Mouse (Mus musculus): ENCODE results near the gene Mid1.
"Not testable (repeated sequence)": the region's sequence is repeated elsewhere in the genome, so short reads cannot be mapped to it uniquely, and the experiment has no call there.

The Mid1 gene

DNA sequence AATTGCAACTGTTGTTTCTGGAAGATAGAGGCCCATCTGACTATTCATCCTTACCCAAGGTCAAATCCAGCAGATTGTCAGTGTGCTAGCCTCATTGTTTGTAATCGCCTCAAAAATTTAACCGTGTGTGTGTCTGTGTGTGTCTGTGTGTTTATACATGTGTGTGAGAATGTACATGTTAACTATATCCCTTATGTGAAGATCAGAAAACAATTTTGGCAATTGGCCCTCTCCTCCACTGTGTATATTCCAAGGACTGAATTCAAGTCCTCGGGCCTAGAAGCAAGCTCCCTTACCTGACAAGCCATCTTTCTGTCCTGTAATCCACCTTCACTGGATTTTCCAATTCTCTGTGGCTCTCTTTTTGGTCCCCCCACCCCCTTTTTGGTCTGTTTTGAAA is 288.8 kb downstream of the Mid1 start:
- DNase-seq: not testable (repeated sequence)

DNA sequence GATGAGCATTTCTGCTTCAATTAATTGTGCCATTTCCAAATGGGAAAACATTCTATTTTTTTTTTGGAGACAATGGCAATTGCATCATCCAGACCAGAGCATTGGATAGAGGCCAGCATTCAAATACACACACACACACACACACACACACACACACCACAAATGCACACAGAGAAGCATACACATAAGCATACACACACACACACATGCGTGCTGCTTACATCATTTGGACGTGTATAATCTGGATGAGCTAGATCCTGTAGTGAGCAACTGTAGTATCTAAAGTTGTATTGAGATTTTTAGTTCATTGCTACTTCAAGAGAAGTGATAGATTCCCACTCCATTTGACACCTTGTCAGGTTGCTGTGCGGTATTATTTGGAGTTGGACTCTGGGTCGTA is 289.5 kb downstream of the Mid1 start:
- DNase-seq: not testable (repeated sequence)

DNA sequence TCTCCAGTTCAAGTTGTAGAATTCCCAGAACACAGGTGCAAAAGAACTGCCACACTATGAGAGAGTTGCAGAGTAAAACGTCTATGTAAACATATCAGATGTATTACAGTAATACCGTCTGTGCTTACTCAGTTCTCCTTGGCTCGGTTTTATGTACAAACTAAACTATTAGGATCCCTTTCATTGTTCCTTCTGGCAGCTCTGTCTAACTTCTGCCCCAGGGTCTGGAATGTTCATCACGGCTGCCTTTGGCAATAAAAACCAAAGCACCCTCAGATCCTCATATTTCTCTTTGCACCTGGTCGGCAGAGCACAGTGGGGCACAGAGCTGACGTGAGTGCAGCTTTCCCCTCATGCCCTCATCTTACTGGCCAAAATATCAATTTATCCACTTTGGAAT is 290.0 kb downstream of the Mid1 start:
- not testable (repeated sequence) for DNase-seq

DNA sequence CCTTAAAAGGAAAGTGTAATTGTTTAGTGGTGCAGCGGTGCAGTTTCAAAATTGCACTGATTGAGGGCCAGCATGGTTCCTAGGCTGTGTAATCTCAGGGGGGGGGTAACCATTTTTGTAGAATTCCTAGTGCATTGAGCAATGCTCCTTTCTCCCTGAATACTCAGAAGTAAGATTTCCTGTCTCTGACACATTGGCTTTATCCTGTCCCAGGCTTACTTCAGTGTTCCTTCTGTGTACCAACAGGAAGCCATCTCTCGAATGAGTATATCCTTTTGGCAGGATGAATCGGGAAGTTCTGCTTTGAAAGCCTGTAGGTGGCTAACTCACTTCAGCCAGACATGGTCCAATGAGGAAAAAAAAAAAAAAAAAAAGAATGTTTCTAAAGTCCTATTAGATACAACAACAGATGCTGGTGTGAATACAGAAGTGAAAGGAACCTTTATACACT is 290.7 kb downstream of the Mid1 start:
- DNase-seq: peak in 1 of 2 experiments; percentile 72

DNA sequence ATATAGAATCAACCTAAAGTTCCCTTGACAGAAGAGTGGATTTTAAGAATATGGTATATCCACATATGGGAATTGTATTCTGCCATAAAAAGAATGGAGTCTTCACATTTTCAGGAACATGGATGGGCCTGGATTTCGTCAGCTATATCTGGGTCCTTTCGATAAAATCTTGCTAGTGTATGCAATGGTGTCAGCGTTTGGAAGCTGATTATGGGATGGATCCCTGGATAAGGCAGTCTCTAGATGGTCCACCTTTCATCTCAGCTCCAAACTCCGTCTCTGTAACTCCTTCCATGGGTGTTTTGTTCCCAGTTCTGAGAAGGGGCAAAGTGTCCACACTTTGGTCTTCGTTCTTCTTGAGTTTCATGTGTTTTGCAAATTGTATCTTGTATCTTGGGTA is 291.3 kb downstream of the Mid1 start:
- DNase-seq: not testable (repeated sequence)

DNA sequence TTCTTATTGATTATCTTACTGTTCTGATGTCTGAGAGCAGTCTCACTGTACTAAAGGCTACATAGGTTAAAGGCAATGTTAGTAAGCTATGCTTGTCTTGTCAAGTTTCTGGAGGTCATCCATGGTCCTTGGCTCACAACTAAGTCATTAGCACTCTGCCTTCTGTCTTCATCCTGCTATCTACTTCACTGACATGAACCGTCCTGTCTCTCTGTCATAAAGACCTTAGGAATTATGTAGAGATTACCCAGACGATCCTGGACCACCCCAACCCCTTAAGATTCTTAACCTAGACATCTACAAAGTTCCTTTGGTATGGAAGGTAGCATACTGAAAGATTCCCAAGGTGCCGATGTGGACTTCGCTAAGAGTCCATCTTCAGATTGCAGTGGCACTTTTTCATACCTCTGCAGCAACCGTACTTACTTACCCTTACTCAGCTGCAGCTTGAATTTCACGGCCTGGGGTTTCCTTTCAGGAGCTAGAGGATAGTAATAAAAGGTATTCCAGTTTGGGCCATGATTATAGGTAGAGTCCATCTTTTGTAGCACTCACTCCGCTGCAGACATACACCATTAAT is 292.9 kb downstream of the Mid1 start:
- peak in 1 of 2 experiments; percentile 22 for DNase-seq

DNA sequence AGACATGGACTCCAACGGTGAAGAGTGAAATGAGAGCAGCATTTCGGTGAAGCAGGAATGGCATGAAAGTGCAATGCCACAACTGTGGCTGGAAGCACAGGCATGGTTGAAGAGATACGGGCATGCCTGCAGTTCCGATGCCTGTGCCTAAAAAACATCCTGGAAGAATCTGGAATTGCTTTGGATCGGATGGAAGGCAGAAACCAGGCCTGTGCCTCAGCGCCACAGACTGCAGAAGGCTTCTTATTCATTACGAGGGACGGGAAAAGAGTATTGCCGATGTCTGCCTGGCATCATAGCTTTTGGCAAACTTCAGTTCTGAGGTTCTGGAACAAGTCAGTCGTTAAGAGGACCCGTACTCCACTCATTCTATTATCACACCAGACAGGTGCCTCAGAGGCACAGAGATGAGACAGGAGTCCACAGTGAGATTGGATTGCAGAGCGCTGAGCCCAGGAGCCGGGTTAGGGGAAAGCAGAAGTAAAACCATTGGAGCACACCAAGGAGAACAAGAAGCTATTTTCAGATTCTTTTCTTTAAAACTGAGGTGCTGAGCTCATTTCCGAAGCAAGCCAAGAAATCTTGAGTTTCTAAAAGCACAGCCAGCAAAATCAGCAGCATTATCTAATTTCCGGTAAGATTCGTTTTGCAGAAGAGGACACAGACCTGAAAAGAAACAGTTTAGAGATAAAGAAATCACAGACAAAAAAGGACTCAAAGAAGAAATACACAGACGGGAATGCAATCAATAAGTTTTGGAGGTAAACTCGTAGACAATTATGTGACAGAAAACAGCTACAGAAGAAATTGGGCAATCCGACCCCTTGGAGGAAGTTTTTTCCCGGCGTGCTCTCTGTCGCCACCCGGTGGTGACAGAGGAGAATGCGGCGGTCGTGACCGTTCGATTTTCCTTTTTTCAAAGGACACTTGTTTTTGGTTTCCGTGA is 293.7 kb downstream of the Mid1 start:
- peak; percentile 72 to 90 for DNase-seq

DNA sequence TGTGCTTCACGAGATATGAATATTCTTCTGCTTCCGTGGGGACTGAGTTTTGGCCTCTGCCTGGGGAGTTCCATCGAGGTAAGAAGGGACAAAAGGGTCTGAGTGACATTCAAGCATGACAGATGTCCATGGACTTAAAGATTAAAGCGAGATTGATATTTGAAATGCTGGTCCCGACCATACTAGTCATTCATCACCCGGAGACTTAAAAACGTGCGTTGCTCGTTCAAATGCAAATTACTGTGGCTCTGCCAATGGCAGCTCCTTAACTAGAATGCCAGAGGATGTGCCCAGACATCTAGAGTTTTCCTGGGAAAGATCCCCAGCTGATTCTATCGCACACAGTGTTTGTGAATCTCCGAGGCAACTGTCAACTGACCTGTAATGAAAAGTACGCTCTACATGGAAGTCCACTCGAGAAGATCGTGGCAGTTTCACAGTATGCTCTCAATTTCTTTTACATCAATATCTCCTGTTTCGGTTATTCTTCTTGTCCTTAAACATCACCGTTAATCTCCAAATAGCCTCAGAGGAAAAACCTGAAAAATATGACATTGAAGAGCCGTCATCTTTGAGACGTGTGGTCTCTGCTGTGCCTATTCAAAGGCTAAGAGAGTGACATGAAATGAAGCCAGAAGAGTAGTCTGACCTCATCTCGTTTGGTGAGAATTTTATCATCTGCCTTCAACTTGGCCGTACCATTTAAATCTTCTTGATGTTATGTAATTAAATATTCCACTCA is 294.6 kb downstream of the Mid1 start:
- peak in 1 of 2 experiments; percentile 47 for DNase-seq

DNA sequence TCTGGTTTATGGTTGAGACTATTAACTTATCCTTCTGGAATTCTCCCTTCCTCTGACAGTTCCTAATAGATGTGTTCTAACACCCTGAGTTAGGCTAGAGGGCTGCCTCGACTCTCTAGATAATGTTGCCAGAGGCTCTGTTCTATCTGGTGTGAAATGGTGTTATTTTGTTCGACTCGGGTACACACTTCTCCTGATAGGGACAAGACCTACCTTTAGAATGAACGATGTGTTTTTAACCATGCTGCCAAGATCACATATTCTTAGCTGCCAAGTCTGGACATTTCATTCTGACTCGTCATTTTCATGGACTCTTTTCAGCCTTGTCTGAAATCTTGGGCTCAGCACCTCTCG is 295.2 kb downstream of the Mid1 start:
- DNase-seq: not testable (repeated sequence)

DNA sequence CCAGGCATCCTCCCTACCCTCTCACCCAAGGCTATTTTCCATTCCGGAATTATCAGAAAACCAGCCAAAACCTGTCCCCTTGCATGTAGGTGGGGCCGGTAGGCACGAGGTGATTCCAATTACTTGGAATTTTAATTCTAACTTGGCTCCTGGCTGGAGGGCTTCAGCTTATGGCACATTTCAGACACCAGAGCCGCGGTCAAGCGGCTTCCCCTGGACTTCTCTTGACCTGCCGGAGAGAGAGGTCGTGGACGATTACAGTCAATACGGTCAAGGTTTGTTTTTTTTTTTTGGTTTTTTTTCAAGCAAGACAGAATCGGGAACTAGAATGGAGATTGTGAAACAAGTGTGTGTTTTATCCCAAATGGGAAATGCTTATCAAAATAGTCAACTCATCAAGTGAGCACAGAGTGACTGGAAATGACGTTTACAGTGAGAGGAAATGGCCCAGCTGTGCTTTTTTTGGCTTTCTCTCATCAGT is 295.9 kb downstream of the Mid1 start:
- peak in 1 of 2 experiments; percentile 77 for DNase-seq

DNA sequence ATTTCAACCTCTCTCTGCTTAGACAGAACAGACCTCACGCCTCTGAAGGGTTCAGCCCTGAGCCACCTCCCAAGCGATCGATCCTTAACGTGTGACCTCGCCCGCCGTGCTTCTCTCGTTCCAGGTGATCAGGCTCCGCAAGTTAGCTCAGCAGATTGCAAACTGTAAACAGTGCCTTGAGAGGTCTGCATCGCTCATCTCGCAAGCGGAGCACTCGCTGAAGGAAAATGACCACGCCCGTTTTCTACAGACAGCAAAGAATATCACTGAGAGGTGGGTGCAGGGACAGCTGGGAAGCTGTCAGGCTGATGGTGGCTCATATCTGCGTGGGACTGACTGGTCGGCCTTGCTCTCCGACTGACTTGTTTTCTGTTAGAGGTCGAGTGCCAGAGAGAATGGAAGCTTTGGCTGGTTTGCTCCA is 296.8 kb downstream of the Mid1 start:
- peak in 1 of 2 experiments; percentile 61 for DNase-seq

DNA sequence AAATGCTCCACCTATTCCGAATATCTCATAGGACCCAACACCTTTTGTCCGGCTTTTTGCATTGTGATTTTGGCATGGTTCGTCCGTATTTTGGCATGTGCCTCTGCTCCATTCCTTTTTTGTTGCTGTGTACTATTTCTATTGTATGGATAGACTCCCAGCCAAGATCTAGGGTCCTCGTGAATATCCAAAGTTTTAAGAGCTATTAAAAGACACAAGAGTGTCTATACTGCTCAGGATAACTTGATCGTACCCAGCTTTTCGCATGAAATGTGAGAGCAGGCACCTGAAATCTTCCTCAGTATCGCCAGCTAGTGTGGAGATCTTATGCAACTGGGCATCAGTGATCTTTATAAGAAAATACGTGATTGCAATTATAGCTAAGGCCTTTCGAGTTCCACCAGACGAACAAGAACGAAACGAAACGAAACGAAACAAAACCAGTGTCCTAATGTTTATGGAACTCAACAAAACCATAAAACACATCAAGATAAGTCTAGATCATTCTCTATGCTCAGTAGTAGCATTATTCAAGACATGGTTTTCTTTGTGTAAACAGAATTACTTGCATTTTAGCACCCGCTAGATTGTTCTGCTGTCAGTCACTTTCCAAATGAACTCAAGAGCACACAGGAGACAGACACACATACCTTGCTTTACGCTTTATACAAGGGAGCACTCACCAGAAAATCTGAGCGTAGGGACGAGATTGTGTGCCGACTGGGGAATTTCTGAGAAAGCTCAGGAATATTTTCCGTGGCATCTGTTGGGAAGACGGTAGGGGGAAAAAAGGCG is 297.8 kb downstream of the Mid1 start:
- peak in 1 of 2 experiments; percentile 15 for DNase-seq

DNA sequence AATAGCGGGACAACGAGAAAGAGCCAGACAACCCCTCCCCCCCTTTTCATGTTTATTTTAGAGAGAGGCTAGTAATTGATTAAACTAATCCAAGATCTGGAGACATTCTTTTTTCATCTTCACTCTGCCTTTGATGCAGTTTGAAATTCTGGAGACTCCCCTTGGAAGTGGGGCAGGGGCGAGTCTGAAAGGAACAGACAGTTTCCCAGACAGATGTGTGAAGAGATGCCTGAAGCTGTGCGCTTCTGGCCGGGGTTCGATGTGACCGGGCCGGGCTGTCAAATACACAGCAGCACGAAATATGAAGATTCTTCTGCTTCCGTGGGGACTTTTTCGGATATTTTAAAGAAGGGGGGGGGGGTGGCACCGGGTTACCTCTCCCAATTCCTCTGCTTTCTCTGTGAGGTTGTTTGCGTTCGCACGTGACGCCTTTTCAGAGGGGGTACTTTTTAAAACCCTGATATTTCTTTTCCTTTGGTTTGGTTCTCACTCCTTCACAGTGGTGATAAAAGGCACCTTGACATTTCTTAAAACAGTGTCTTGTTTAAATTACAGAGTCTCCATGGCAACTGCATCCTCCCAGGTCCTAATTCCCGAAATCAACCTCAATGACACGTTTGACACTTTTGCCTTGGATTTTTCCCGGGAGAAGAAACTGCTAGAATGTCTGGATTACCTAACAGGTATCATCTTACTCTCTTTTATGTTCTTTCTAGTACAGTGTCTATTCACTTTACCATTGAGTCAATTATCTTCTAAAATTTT is 298.6 kb downstream of the Mid1 start:
- peak in 1 of 2 experiments; percentile 22 for DNase-seq

DNA sequence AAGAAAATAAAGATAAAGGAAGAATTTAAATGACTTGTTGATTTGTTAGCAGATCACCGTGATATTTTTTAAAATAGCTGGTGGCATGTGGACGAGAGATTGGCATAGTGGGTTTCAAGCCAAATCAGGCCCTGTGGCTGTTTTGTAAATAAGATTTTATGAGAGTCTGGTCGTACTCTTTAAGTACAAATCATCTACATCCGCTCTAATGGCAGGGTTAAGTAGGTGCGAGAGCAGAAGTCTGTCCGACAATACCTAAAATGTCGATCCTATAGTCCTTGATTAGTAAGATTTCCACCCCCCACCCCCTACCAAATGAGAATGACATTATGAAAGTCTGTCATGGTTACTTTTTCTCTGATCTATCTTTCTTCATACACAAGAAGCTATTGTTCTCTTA is 299.3 kb downstream of the Mid1 start:
- peak in 1 of 2 experiments; percentile 4 for DNase-seq

DNA sequence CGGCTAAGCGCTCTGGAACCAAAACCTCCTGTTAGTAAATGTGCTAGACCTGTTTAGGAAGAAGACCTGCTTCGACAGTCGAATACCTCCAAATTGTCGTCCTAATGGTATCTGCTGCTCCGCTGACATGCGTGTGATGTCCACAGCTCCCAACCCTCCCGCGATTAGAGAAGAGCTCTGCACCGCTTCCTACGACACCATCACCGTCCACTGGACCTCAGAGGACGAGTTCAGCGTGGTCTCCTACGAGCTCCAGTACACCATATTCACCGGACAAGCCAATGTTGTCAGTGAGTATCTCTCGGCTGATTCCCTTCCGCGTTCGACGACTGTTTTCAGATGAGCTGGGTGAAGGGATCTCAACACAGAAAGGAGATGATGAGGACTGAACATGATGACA is 299.9 kb downstream of the Mid1 start:
- peak in 1 of 2 experiments; percentile 35 for DNase-seq

DNA sequence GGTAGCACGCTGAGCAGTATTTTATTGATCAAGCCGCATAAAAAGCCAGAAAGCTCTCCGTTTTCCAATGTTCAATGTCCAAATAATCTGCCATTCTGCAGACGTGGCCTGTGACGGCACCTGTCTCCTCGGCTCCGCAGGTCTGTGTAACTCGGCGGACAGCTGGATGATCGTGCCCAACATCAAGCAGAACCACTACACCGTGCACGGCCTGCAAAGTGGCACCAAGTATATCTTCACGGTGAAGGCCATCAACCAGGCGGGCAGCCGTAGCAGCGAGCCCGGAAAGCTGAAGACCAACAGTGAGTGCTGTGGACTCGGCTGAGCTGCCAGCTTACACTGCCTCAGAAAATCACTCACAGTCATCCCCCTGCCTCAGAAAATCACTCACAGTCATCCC is 300.8 kb downstream of the Mid1 start:
- DNase-seq: peak in 1 of 2 experiments; percentile 56

DNA sequence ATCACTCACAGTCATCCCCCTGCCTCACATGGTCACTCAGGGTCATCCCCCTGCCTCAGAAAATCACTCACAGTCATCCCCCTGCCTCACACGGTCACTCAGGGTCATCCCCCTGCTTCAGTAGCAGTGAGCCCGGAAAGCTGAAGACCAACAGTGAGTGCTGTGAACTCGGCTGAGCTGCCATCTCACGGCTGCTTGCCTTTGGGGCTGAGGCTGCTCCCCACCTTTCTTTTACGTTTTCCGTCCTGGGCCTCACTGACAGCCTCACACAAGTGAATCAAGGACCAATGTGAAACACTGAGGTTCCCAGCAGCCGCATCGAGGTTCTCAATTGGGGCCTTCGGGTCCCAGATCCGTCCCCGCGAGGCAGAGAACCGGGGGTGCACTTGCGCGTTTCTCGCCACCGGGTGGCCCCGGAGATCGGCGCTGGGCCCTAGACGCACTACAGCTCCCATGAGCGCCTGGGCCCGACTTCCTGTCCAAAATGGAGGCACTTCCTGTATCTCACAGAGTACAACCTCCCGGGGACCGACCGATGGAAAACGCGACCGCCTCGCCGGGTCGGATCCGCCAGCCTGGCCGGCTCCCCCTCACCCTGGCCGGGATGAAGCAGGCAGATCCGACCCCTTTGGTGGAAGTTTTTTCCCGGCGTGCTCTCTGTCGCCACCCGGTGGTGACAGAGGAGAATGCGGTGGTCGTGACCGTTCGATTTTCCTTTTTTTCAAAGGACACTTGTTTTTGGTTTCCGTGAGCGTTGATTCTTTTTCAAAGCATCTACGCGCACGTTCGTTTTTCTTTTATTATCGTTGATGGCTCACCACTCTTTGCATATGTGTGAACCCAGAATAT is 301.7 kb downstream of the Mid1 start:
- peak; percentile 87 to 90 for DNase-seq

DNA sequence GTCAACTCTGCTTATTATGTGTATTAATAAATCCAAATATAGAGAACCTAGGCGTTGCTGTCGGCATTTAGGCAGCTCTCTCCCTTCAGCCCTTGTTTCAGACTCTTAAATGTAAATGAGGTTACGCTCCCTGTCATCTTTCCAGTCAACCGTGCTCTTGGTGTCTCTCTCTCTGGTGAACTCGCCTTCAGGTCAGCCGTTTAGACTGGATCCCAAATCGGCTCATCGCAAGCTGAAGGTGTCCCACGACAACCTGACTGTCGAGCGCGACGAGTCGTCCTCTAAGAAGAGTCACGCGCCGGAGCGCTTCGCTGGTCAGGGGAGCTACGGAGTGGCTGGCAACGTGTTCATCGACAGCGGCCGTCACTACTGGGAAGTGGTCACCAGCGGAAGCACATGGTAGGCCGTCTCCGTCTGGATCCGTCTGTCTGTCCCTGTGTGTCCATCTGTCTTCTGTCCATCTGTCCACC is 302.4 kb downstream of the Mid1 start:
- peak; percentile 63 to 64 for DNase-seq

DNA sequence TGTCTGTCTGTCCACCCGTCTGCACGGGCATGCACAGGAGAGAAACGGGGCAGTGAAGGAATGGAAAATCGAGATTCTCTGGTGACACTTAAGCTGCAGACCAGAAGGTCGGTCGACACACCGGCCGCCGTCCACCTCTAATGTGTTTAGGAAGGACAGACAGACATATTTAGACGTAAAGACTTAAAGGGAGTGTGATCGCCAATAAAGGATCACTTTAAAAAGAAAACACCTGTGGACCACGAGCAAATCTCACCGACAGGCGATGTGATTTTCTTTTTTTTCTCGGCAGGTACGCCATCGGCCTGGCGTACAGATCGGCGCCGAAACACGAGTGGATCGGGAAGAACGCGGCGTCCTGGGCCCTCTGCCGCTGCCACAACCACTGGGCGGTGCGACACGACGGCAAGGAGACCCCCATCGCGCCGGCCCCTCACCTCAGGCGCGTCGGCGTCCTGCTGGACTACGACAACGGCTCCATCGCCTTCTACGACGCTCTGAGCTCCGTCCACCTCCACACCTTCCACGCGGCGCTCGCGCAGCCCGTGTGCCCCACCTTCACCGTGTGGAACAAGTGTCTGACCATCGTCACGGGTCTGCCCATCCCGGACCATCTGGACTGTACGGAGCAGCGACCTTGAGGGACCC is 303.7 kb downstream of the Mid1 start:
- DNase-seq: peak; percentile 52 to 53

DNA sequence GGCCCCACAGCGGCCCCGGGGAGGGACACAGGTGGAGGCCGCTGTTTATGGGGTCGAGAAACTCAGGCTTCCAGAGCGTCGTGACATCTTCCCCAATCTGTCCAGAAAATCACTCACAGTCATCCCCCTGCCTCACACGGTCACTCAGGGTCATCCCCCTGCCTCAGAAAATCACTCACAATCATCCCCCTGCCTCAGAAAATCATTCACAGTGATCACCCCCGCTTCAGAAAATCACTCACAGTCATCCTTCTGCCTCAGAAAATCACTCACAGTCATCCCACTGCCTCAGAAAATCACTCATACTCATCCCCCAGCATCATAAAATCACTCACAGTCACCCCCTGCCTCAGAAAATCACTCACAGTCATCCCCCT is 304.2 kb downstream of the Mid1 start:
- DNase-seq: not testable (repeated sequence)
